Mouse (Mus musculus) ovary, postnatal 14 days (tissue): ENCODE data around the gene Lpin2.

Experiments
- DNase-seq: peaks from one replicate; pipeline ENCODE4 v3.0.0; 2022; ENCODE audit warnings: low spot score

Lpin2 gene

GRCm38 (mm10) chr17:71182211-71182721 is at the start of gene Lpin2:
Gene Lpin2, plus strand, starts transcription at chr17:71182560.
- no peak for DNase-seq

GRCm38 (mm10) chr17:71132856-71133439 is 49.4 kb upstream of the Lpin2 start:
- DNase-seq: no peak

GRCm38 (mm10) chr17:71134441-71134955 is 47.9 kb upstream of the Lpin2 start:
- DNase-seq: no peak

GRCm38 (mm10) chr17:71135108-71135507 is 47.3 kb upstream of the Lpin2 start:
- DNase-seq: no peak

GRCm38 (mm10) chr17:71135866-71136265 is 46.5 kb upstream of the Lpin2 start:
- no peak for DNase-seq

- no peak for DNase-seq
These were observed 45.7 kb upstream of the Lpin2 start for GRCm38 (mm10) chr17:71136384-71137333.

GRCm38 (mm10) chr17:71137334-71137721 is 45.0 kb upstream of the Lpin2 start:
- DNase-seq: no peak

DNA sequence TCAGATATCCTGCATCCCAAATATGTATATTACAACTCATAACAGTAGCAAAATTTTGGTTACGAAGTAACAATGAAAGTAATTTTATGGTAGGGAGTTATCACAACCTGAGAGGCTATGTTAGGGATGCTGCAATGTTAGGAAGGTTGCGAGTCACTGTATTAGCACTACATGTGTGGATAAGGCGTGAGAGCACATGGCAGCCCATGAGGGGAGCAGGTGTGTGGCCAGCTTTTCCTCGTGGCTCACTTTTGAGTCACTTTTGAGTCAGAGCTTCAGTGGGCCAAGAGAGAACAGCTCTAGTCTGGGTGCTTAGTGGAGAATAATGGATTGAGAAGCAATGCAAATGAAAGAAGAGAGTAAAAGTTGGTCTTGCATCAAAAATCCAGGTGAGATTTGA is 40.3 kb upstream of the Lpin2 start:
- no peak for DNase-seq

DNA sequence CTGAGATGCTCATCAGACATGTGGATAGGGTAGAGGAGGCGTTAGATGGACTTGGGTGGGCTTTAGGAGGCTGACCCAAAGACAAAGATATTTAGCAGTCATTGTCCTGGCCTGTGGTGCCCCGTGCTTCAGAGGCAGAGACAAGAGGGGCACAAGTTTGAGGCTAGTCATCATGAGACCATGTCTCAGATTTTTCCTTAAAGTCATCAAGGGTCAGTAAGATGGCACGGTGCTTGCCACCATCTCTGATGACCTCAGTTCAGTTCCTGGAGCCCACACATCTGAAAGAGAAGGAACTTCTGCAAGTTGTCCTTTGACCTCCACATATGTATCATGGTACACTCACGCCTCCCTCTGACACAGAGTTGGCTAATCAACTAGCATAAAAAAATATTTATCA is 39.2 kb upstream of the Lpin2 start:
- DNase-seq: no peak

GRCm38 (mm10) chr17:71144322-71145116 is 37.8 kb upstream of the Lpin2 start:
- DNase-seq: no peak

GRCm38 (mm10) chr17:71145248-71145961 is 37.0 kb upstream of the Lpin2 start:
- no peak for DNase-seq

DNA sequence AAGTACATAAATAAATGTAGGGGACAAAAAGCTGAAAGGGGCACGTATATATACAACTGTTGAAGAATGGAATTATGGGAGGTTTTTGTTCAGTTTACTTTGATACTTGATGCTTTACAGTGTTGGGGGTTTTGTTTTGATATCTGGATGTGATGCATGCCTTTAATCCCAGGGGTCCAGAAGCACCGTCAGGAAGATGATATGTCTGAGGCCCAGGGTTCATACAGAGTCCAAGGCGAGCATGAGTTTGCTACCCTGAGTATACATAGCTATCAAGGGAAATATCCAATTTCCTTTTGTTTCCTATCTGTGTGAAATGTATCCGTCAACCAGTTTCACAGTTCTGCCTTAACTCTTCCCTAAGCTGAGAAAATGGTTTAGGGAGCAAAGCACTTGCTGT is 29.0 kb upstream of the Lpin2 start:
- no peak for DNase-seq

DNA sequence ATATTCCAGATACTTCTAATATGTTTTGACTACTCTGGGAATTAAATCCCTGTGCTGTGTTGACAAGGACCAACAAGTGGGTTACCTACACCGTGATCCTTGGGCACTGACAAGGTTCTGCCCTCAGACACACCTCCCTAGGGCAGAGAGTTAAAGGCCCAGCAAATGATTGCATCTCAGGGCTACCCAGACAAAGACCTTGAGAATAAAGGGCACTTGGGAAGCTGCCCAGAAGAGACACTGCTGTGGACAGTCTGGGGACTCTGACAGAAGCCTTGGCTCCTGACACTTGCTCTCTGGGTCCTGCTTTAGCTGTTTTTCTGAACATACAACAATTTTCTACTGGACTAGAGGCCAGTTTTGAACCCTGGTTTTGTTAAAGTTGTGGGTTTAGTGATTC is 27.1 kb upstream of the Lpin2 start:
- DNase-seq: no peak

- DNase-seq: no peak
These were observed 23.2 kb upstream of the Lpin2 start for GRCm38 (mm10) chr17:71159152-71159567.

DNA sequence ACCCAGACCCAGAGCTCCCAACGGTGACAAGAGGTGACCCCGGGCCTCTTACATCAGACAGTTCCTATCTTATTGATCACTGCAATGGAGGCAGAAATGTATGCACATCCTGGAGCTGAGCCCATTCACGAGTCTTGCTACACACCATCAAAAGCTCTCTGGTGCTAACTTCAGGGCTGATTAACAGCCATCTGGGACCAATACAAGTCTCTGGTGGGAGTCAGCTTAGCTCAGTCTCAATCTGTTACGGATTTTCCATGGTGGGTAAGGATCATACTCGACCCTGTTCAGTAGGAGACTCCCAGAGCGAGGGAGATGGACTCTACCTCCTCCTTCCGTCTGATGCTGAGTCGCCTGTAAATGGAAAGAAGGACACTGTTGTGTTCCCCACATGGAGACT is 22.6 kb upstream of the Lpin2 start:
- DNase-seq: no peak

DNA sequence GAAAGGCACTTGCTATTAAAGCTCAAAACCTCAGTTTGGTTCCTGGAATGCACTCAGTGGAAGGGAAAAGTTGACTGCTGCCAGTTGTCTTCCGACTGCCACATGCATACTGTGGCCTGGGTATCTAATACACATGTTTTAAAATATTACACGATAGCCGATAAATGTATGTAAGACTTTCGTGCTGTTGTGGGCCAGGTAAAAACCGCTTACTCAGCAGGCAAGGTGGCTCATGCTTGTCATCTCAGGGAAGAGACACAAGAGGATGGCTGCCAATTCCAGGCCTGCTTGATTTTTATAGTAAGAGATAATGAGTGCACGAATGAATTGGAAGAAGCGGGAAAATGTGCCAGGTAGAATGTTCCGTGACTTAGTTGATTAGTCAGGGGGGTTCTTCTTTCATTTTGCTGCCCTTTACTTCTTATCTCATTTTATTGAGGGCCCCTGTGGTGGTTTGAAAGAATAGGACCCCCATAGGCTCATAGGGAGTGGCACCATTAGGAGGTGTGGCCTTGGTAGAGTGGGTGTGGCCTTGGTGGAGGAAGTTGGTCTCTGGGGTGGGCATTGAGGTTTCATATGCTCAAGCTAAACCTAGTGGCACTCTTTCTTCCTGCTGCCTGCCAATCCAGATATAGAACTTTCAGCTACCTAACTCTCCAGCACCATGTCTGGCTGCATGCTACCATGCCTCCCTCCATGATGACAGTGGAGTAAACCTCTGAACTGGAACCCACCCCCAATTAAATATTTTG is 21.9 kb upstream of the Lpin2 start:
- DNase-seq: no peak

DNA sequence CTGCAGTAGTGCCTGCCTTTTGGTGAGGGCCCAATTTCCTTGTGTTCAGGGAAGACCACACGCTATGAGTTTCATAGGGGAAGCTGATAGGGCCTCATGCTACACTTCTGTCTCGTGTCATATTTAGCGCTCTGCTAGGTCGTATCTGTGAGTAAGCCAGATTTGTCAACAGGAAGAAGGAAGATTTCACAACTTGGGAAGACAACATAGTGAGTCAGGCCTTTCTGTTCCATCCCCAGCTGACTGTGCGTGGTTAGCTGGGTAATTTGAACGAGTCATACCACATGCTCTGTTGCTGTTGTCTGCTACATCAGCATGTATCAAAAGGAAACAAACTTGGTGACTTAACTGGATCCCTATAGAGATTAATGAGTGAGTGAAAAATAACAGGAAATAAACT is 17.4 kb upstream of the Lpin2 start:
- DNase-seq: no peak

DNA sequence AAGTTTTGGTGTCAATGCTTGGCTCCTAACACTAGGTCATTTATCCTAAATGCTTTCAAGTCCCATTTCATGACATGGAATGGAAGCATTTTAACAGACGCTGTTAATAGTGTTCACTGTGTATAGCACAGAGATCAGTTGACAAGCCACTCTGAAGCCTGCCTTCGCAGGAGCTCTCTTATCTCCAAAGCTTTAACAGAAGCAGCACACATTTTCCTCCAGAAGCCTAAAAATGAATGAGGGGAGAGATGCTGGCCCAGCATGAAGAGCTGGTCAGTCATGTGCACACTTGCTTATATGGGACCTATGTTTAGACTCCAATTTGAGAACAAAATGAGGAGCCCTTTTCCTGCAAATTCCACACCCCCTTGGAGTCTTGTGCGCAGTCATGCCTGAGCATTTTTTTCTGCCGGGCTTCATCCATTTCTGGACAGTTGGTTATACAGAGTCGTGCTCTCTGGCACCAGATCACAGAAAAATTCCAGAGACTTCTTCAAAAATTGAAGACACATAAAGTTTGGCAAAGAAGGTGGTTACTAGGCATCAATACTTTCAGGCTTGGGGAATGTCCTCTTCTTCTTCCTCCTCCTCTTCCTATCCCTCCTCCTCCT is 14.1 kb upstream of the Lpin2 start:
- no peak for DNase-seq

- DNase-seq: no peak
These were observed 13.5 kb upstream of the Lpin2 start for GRCm38 (mm10) chr17:71168846-71169245.

GRCm38 (mm10) chr17:71169639-71170038 is 12.7 kb upstream of the Lpin2 start:
- no peak for DNase-seq
